Comparison of ENCODE assay signal across 9 mouse cellular contexts in genomic region chr9:116041787-116042186, GRCm38 (mm10).
DNase-seq lines count a peak whose midpoint lies in the region; ATAC-seq and TF ChIP-seq lines count a peak whose summit lies in the region.
"Had no signal": no experiment of that assay in that cellular context is flagged by ENCODE, and none has a peak within 500 bp of the region (broad histone marks: within the 10 kb centered on the region; RNA-seq: fewer than 3 reads in every experiment).

No protein-coding gene starts in this region.

- ATAC-seq in forebrain, embryonic 12.5 days (ENCODE audit: low FRiP score) = 0 out of 2 replicates have a peak, but pooled peaks have one; percentile 49
- ATAC-seq in hematopoietic stem cell, adult 5-6 weeks (replicated peaks in 1 of 2; ENCODE audit: insufficient read depth in 1 of 2, low FRiP score in 2 of 2, low TSS enrichment in 1 of 2, low read depth in 1 of 2, poor library complexity in 2 of 2, severe bottlenecking in 2 of 2) = peak; percentile 69 to 80
- ATAC-seq in midbrain, embryonic 13.5 days = peak; percentile 43; the same call in 1 of the 2 replicates
- ATAC-seq in erythroblast, adult 5-6 weeks (replicated peaks; ENCODE audit: low FRiP score, poor library complexity, severe bottlenecking) = no peak

- no peak overlapping the region for H3K9ac ChIP-seq in ES-E14 (ENCODE audit: insufficient read depth, low read depth, low read length, poor library complexity, severe bottlenecking)
- no peak overlapping the region for H3K9ac ChIP-seq in forebrain, embryonic 12.5 days
- H3K9ac ChIP-seq in midbrain, embryonic 13.5 days (replicated peaks) = no peak overlapping the region
- H3K9ac ChIP-seq: hindbrain, embryonic 15.5 days had no signal

- H3K27ac ChIP-seq in ES-E14 (ENCODE audit: insufficient read depth, low read depth, low read length, poor library complexity, severe bottlenecking) = no peak overlapping the region
- no peak overlapping the region for H3K27ac ChIP-seq in bone marrow, adult 2 months (ENCODE audit: control insufficient read depth, insufficient read depth, low read depth, low read length, poor library complexity)
- no peak overlapping the region for H3K27ac ChIP-seq in forebrain, embryonic 12.5 days
- H3K27ac ChIP-seq in midbrain, embryonic 13.5 days = no peak overlapping the region
- H3K27ac ChIP-seq: hindbrain, embryonic 15.5 days had no signal

- 6% methylated on average over 3 of the region's 3 CpGs for WGBS in bone marrow, adult 2 months
- WGBS in forebrain, embryonic 12.5 days = 9% methylated on average over 3 of the region's 3 CpGs
- 13% methylated on average over 3 of the region's 3 CpGs for WGBS in midbrain, embryonic 13.5 days

- in situ Hi-C loops in ES-E14 (cut with MboI; ENCODE audit: low sequenced_read_pairs in 2 of 2, unreplicated experiment in 2 of 2) = no loop called here

- TF ChIP-seq CTCF in bone marrow, adult 2 months (IDR thresholded peaks at IDR 0.05; ENCODE audit: control insufficient read depth, insufficient read depth, low read length) = peak; percentile 73

- H3K4me3 ChIP-seq in ES-E14 (ENCODE audit: insufficient read depth in 1 of 2, low read depth in 1 of 2, low read length in 2 of 2, poor library complexity in 1 of 2, severe bottlenecking in 1 of 2) = no peak overlapping the region
- no peak overlapping the region for H3K4me3 ChIP-seq in bone marrow, adult 2 months (replicated peaks; ENCODE audit: control insufficient read depth, low read depth, low read length)
- no peak overlapping the region for H3K4me3 ChIP-seq in forebrain, embryonic 12.5 days (replicated peaks)
- no peak overlapping the region for H3K4me3 ChIP-seq in midbrain, embryonic 13.5 days (replicated peaks)
- H3K4me3 ChIP-seq: hindbrain, embryonic 15.5 days had no signal

- no peaks in the 10 kb centered on the region for H3K36me3 ChIP-seq in ES-E14 (ENCODE audit: control insufficient read depth, insufficient read depth, low read length, poor library complexity, severe bottlenecking)
- no peaks in the 10 kb centered on the region for H3K36me3 ChIP-seq in forebrain, embryonic 12.5 days (replicated peaks)
- no peaks in the 10 kb centered on the region for H3K36me3 ChIP-seq in midbrain, embryonic 13.5 days
- H3K36me3 ChIP-seq: hindbrain, embryonic 15.5 days had no signal

- H3K27me3 ChIP-seq in forebrain, embryonic 12.5 days = no peaks in the 10 kb centered on the region
- H3K27me3 ChIP-seq in midbrain, embryonic 13.5 days = no peaks in the 10 kb centered on the region
- H3K27me3 ChIP-seq: hindbrain, embryonic 15.5 days had no signal

- peak; percentile 46 for DNase-seq in ES-E14 (ENCODE audit: low read depth, low spot score)
- peak; percentile 4 to 94 for DNase-seq in left cerebral cortex, adult 9 months (ENCODE audit: low spot score in 2 of 2)
- peak; percentile 29 to 69 for DNase-seq in spleen, adult 18-20 months

- TF ChIP-seq POLR2A in bone marrow, adult 2 months (IDR thresholded peaks at IDR 0.05; ENCODE audit: borderline replicate concordance, control insufficient read depth, low read depth, low read length) = no peak

- H3K4me1 ChIP-seq in ES-E14 (ENCODE audit: control insufficient read depth in 2 of 2, insufficient read depth in 2 of 2, low read length in 2 of 2, poor library complexity in 1 of 2) = no peaks in the 10 kb centered on the region
- no peaks in the 10 kb centered on the region for H3K4me1 ChIP-seq in bone marrow, adult 2 months (ENCODE audit: control insufficient read depth, insufficient read depth, low read length)
- H3K4me1 ChIP-seq in forebrain, embryonic 12.5 days = no peaks in the 10 kb centered on the region
- no peaks in the 10 kb centered on the region for H3K4me1 ChIP-seq in midbrain, embryonic 13.5 days (replicated peaks)

- H3K4me2 ChIP-seq in forebrain, embryonic 12.5 days = no peak overlapping the region
- H3K4me2 ChIP-seq in midbrain, embryonic 13.5 days (replicated peaks) = no peak overlapping the region
- H3K4me2 ChIP-seq: hindbrain, embryonic 15.5 days had no signal

- no peaks in the 10 kb centered on the region for H3K9me3 ChIP-seq in ES-E14 (ENCODE audit: control insufficient read depth, insufficient read depth, low read depth, low read length)
- no peaks in the 10 kb centered on the region for H3K9me3 ChIP-seq in forebrain, embryonic 12.5 days
- no peaks in the 10 kb centered on the region for H3K9me3 ChIP-seq in midbrain, embryonic 13.5 days
- H3K9me3 ChIP-seq: hindbrain, embryonic 15.5 days had no signal

TF ChIP-seq in ES-E14, 5 proteins besides CTCF, POLR2A, EP300 and RAD21:
- 0 out of 2 replicates have a peak, but pooled peaks have one; percentile 33 for TF ChIP-seq ZC3H11A (IDR thresholded peaks at IDR 0.05; ENCODE audit: borderline replicate concordance, low read depth, low read length)
- TF ChIP-seq HCFC1 (IDR thresholded peaks at IDR 0.05; ENCODE audit: borderline replicate concordance, insufficient read depth, low read length) = no peak
